Mouse (Mus musculus) forebrain, postnatal 0 days (tissue): Measurements from ENCODE around the gene Dpp4. TPM values are rescaled to one million over a fixed set of nuclear protein-coding genes. Genes with fewer than 3 reads are reported as not detected.

Source experiments
- ATAC-seq: fragments of 200-750 bp; cut with Nextera tagmentation; 2 replicates; pipeline ENCODE4 v1.8.0; 2017; ENCODE audit warnings: mild to moderate bottlenecking, moderate library complexity
- DNase-seq: peaks from one replicate; pipeline ENCODE4 v3.0.0-alpha.2; 2015
- H3K27ac ChIP-seq: fragments of 300-500 bp; sonication (generic); 2 replicates; pipeline ENCODE4 v1.5.1; 2014; ENCODE audit warnings: low read depth, mild to moderate bottlenecking, antibody characterized with exemption, low read length, moderate library complexity, mixed read lengths
- H3K27me3 ChIP-seq: fragments of 300-500 bp; sonication (generic); 2 replicates; pipeline ENCODE4 v1.6.1; 2014; ENCODE audit warnings: mild to moderate bottlenecking, low read length, mixed read lengths; ENCODE audit not compliant: insufficient read depth
- H3K36me3 ChIP-seq: fragments of 300-500 bp; sonication (generic); 2 replicates; pipeline ENCODE4 v1.6.1; 2014; ENCODE audit warnings: mild to moderate bottlenecking, moderate library complexity; ENCODE audit not compliant: insufficient read depth
- H3K4me1 ChIP-seq: fragments of 300-500 bp; sonication (generic); 2 replicates; pipeline ENCODE4 v1.6.1; 2014; ENCODE audit warnings: antibody characterized with exemption; ENCODE audit not compliant: insufficient read depth
- H3K4me2 ChIP-seq: fragments of 300-500 bp; sonication (generic); 2 replicates; pipeline ENCODE4 v1.6.1; 2014; ENCODE audit warnings: low read depth, mild to moderate bottlenecking, moderate library complexity
- H3K4me3 ChIP-seq: fragments of 300-500 bp; sonication (generic); 2 replicates; pipeline ENCODE4 v1.5.1; 2014; ENCODE audit warnings: low read depth, low read length, mixed read lengths
- H3K9ac ChIP-seq: fragments of 300-500 bp; sonication (generic); 2 replicates; pipeline ENCODE4 v1.6.1; 2014; ENCODE audit warnings: mild to moderate bottlenecking
- H3K9me3 ChIP-seq: fragments of 300-500 bp; sonication (generic); 2 replicates; pipeline ENCODE4 v1.6.1; 2016; ENCODE audit warnings: low read length
- CTCF ChIP-seq: sonication (generic); IDR thresholded peaks from 2 replicates; pipeline ENCODE4 v1.5.1; 2016; ENCODE audit warnings: antibody characterized with exemption, control low read depth, low read depth
- WGBS: fragments of 180-500 bp; shearing (Covaris S2); extraction: QIAGEN DNeasy Blood & Tissue Kit; methylation state at CpG from one replicate; pipeline ENCODE4 v1.1.7; 2014; 5-methylcytosine and 5-hydroxymethylcytosine counted together
- polyA plus RNA-seq: library from polyadenylated mRNA; unstranded; fragments of >200 nt; fragmentation: Nextera tagmentation; extraction: Ambion mirVana; gene quantifications from 2 replicates; pipeline ENCODE4 v1.2.1, GENCODE M21; 2015
- total RNA-seq: library from RNA; depleted of rRNA; stranded (reverse); fragments of >200 nt; gene quantifications from 2 replicates; pipeline ENCODE4 v1.2.3, GENCODE M21; 2014

Gene Dpp4
- total and polyA plus RNA-seq, 2 experiments from 2014 or later: 1.8 to 1.9 TPM

- Histone ChIP-seq H3K27me3 (no peaks in the 10 kb centered on the region), H3K4me3 (no peak overlapping the region), H3K27ac (no peak overlapping the region), H3K36me3 (no peaks in the 10 kb centered on the region), H3K4me2 (no peak overlapping the region), H3K9ac (no peak overlapping the region), H3K9me3 (no peaks in the 10 kb centered on the region), H3K4me1 (no peaks in the 10 kb centered on the region)
- no peak for DNase-seq
- 88% methylated on average over 4 of the region's 4 CpGs for WGBS
- no peak for ATAC-seq
- TF ChIP-seq CTCF: no peak
Observed at GRCm38 (mm10) chr2:62383196-62383595, 28.8 kb downstream of the Dpp4 start.

GRCm38 (mm10) chr2:62382440-62382839 is 29.6 kb downstream of the Dpp4 start:
- Histone ChIP-seq H3K27ac (no peak overlapping the region), H3K36me3 (no peaks in the 10 kb centered on the region), H3K9me3 (no peaks in the 10 kb centered on the region), H3K27me3 (no peaks in the 10 kb centered on the region), H3K4me3 (no peak overlapping the region), H3K9ac (no peak overlapping the region), H3K4me2 (no peak overlapping the region), H3K4me1 (no peaks in the 10 kb centered on the region)
- DNase-seq (no peak), ATAC-seq (no peak)
- 56% methylated on average over 5 of the region's 5 CpGs for WGBS
- no peak for TF ChIP-seq CTCF

GRCm38 (mm10) chr2:62381756-62382155 is 30.3 kb downstream of the Dpp4 start:
- no peak overlapping the region for H3K9ac ChIP-seq
- H3K27me3 ChIP-seq: no peaks in the 10 kb centered on the region
- ATAC-seq (no peak), DNase-seq (no peak)
- H3K4me1 ChIP-seq: no peaks in the 10 kb centered on the region
- no peak overlapping the region for H3K4me3 ChIP-seq
- no peak overlapping the region for H3K27ac ChIP-seq
- WGBS: 85% methylated on average over 6 of the region's 6 CpGs
- H3K4me2 ChIP-seq: no peak overlapping the region
- H3K36me3 ChIP-seq: no peaks in the 10 kb centered on the region
- no peak for TF ChIP-seq CTCF
- no peaks in the 10 kb centered on the region for H3K9me3 ChIP-seq

- H3K9me3 ChIP-seq: no peaks in the 10 kb centered on the region
- peak; percentile 52 for DNase-seq
- no peaks in the 10 kb centered on the region for H3K27me3 ChIP-seq
- H3K4me1 ChIP-seq: 0 out of 2 replicates have a peak, but pooled peaks cover 2% of the 10 kb centered on the region
- TF ChIP-seq CTCF: no peak
- 46% methylated on average over 11 of the region's 11 CpGs for WGBS
- ATAC-seq: peak; percentile 68
- H3K4me2 ChIP-seq: no peak overlapping the region
- no peak overlapping the region for H3K27ac ChIP-seq
- H3K36me3 ChIP-seq: no peaks in the 10 kb centered on the region
- H3K9ac ChIP-seq: no peak overlapping the region
- no peak overlapping the region for H3K4me3 ChIP-seq
Observed at GRCm38 (mm10) chr2:62373692-62374091, 38.3 kb downstream of the Dpp4 start.

- Histone ChIP-seq H3K9me3 (no peaks in the 10 kb centered on the region), H3K36me3 (no peaks in the 10 kb centered on the region), H3K4me2 (no peak overlapping the region), H3K9ac (no peak overlapping the region), H3K27ac (no peak overlapping the region), H3K4me3 (no peak overlapping the region), H3K4me1 (0 out of 2 replicates have a peak, but pooled peaks cover 2% of the 10 kb centered on the region), H3K27me3 (no peaks in the 10 kb centered on the region)
- DNase-seq (no peak), ATAC-seq (no peak)
- 64% methylated on average over 2 of the region's 2 CpGs for WGBS
- no peak for TF ChIP-seq CTCF
Observed at GRCm38 (mm10) chr2:62370048-62370447, 42.0 kb downstream of the Dpp4 start.

- no peak overlapping the region for H3K4me3 ChIP-seq
- no peaks in the 10 kb centered on the region for H3K9me3 ChIP-seq
- no peaks in the 10 kb centered on the region for H3K27me3 ChIP-seq
- no peak for TF ChIP-seq CTCF
- no peak overlapping the region for H3K27ac ChIP-seq
- ATAC-seq (no peak; the same call in 1 of the 2 replicates), DNase-seq (no peak)
- no peak overlapping the region for H3K4me2 ChIP-seq
- H3K9ac ChIP-seq: no peak overlapping the region
- no peaks in the 10 kb centered on the region for H3K36me3 ChIP-seq
- 0 out of 2 replicates have a peak, but pooled peaks cover 2% of the 10 kb centered on the region for H3K4me1 ChIP-seq
- WGBS: 56% methylated on average over 5 of the region's 5 CpGs
Observed at GRCm38 (mm10) chr2:62368349-62369053, 43.5 kb downstream of the Dpp4 start.

GRCm38 (mm10) chr2:62363606-62364005 is 48.4 kb downstream of the Dpp4 start:
- no peaks in the 10 kb centered on the region for H3K4me1 ChIP-seq
- H3K9me3 ChIP-seq: no peaks in the 10 kb centered on the region
- no peak overlapping the region for H3K9ac ChIP-seq
- no peak overlapping the region for H3K4me2 ChIP-seq
- DNase-seq (no peak), ATAC-seq (no peak)
- no peaks in the 10 kb centered on the region for H3K36me3 ChIP-seq
- 85% methylated on average over 4 of the region's 4 CpGs for WGBS
- no peak overlapping the region for H3K27ac ChIP-seq
- no peak for TF ChIP-seq CTCF
- H3K4me3 ChIP-seq: no peak overlapping the region
- H3K27me3 ChIP-seq: no peaks in the 10 kb centered on the region
